Mouse (Mus musculus) urinary bladder, adult 18-20 months (tissue): ENCODE data around the gene Gm12830.

Experiments used
- DNase-seq, 2 experiments: peaks; one replicate each; pipeline ENCODE4 v3.0.0; 2022; ENCODE audit warnings: low spot score in 2 of 2, mixed read lengths in 2 of 2

The Gm12830 gene

DNA sequence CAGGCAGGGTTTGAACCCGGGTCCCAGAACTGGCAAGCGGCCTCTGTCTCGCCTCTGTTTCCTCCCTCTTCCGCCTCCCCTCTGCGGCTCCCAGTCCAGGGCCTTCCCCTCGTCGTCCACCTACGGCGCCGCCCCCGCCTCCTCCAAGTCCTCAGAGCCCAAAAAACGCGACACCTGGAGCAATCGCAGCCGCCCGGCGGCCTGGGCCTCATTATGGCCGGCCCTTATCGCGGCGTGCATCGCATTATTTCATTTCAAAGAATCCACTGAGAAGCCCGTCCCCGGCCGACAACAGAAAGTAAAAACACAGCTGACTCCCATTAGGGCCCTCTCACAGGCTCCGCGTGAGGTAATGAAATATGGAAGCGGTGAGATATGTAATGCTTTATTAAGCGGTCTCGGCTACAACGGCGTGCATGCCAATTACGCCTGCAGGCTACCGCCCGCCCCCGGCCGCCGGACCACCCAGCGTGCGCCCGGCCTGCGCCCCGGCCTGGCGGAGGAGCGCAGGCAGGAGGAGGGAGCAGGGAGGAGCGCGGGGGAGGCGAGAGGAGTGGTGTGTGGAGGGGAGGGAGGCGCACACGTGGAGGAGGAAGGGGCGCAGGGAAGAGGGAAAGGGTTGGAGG lies at the start of gene Gm12830:
TSS of gene Gm12830 (plus strand) at position 156 of the 626 bp plus-strand sequence.
- peak; percentile 31 to 58 for DNase-seq

DNA sequence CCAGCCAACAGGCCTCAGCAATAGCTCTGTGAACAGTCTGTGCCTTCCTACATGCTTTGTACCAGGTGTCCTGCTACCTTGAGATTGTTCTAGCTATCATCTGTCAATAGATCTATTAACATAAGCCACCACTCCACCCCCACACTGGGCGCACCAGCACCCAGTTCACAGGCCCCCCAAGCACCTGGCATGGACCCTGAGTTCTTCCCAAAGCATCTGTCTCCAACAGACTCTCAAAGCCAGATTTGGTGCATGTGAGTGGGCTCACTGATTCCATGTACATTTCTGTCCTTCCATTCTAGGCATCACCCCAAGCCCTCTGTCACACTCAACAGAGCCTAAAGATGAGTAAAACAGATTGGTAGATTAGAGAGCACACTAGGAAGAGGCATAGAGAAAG lies 48.2 kb upstream of the Gm12830 start:
- no peak for DNase-seq

DNA sequence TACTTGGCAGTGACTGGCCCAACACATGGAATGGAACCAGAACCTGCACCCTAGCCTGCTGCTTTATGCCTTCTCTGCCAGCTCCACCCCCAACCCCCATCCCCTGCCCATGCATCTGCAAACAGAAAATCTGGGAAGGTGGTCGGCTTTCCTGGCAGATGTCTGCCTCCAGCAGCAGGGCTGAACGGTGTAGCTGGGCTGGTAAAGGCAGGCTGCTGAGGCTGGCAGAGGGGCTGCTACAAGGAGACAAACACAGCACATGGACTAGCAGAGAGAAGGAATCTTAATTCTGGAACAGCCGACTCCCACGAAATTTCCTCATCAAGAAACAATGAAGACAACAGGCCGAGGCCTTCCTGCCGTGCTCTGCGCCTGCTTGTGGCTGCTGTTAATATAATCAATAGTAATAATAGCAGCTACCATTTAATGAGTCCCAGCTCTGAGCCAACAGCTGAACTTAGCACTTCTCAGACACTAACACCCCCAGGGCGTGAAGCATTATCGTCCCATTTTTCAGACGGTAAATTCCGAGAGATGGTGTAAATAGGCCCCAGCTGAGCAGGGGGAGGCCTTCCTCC lies 43.8 kb upstream of the Gm12830 start:
- no peak for DNase-seq

DNA sequence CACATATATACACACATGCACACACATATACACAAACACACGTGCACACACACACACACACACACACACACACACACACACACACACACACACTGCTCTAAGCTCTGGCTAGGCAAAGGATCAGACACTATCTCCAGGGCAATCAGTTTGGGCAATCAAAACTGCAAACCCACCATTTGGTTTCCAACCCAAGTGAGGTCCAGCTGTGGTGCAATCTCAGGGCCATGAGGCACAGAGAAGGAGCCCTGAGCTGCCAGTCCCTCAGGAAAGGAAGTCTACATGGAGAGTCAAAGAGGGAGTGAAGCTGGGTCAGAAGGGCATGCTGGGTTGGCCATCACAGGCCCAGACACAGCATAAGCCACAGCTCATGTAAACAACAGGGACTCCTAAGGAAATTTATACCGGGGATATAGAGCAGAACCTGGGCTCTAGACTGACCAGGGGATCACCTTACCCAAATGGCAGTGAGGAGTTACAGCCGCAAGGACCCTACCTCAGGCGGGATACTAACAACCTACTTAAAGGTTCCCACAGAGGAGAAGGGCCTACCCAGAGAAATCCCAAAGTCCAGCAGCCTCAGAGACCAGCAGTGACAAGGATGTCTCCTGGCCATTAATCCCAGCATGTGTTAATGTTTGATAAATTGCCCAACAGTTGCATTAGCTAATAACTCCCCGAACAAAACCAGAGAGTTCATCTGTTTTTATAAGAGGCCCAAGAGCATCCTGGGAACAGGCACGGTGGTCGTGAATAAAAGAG lies 42.6 kb upstream of the Gm12830 start:
- DNase-seq = no peak

DNA sequence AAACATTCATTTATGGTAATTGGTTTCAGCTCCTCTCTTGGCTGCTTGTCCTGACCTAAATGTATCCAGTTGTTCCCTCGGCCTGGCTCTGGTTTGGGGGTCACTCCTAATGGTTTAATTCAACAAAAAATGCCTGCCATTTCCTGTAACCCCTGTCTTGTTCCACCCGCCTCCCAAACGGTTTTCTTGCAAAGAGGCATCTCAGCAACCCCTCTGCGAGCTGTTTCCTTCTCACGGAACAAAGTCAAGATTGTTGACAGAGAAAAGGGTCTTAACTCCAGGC lies 42.1 kb upstream of the Gm12830 start:
- DNase-seq = no peak

DNA sequence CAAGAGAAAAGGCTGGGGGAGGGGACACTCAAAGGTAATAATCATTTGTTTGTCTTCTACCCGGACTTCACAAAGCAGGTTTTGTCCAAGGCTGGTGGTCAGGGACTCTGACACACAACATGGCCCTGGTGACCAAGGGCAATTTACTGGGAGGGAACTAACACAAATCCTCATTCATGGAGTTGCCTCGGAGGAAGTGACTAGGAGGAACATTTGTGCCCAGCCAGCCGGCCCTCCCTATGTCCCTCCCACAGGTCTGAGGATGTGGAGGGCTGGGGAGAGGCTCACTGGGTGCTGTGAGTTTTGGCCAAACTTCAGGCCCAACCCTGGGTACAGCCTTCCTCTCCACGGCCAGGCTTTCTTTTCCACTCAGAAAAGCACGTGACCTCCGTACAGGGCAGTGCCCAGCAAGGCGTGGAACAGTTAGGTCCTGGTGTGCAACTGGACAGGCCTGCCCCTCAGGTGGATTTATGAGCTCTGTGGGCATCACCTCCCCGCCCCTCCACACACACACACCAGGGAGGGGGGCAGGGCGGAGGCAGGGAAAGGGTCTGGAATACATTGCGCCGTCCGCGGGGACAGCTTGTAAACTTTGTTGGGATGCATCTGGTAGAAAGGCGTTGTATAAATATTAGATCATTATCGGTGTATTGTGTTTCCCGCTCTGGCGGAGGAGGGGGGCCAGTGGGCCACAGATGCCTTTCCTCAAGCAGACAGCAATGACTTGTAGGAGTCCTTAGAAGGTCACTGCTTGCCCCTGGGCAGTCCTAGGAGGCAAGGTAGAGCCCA lies 41.6 kb upstream of the Gm12830 start:
- DNase-seq = peak; percentile 6 to 41

DNA sequence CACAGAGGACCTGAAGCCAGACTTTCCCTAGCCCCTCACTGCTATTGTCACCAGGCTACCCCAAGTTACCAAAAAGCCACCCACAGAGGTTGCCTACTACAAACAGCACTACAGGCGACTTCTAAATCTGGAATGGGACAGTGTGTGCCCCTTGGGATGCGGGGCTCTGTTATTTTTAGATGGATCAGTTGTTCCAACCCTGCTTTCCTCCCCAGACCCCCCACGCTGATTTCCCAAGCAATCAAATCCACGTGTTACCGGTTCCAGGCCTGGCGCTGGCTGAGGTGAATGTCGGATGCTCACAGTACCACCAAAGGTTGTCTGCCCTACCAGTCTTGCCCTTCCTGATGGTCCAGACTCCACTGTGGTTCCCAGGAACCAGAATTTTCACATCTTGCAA lies 38.7 kb upstream of the Gm12830 start:
- DNase-seq = no peak

DNA sequence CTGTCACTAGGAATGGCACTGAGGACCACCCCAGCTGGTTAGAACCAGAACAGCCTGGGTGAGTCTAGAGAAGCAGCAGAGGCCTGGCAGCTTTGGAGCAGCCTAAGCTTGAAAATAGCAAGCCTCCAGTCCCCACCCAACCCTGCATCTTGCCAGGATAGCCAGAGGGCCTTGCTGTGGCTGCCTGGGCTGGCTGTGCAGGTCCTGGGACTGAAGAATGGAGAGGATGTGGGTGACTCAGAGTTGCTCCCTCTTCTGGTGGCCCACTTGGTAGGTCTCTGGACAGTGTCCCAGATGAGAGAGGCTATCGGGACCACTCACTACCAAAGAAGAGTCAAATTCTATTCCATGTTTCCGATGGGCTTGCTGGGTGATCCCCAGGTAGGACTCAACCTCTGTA lies 36.8 kb upstream of the Gm12830 start:
- no peak for DNase-seq

DNA sequence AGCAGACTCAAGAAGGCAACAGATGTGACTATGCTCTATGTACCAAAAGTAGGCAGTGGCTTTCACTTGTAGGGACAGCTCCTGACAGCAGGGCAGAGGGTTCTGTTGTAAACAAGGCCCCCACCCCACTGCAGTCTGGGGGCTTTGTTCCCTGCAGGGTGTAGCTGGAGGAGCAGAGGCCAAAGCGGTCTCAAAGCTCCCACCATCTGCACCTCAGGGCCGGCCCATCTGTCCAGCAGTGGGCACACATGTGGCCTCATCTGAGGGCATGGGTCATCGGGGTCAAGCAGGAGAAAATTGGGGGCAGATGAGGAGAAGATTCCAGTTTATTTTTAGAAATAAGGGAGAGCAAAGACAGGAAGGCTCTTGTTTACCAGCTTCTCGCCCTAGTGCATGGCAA lies 32.7 kb upstream of the Gm12830 start:
- no peak for DNase-seq

DNA sequence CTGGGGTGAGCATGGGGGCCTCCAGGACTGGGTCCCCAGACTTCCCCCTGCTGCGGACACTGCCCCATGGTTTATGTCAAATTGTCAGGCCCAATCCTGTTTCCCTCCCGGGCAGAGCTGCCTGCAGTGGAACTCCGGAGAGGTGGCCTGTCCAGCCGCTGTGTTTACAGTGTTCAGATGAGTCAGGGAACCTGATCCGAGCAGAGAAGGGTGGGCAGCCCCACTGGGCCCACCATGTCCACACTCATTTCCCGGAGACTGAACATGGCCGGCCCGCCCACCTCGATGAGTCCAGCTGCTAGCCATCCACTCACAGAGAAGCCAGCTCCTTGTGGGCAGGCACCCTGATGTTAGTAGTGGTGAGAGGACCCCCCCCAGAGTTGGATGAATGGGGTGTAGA lies 29.9 kb upstream of the Gm12830 start:
- no peak for DNase-seq

DNA sequence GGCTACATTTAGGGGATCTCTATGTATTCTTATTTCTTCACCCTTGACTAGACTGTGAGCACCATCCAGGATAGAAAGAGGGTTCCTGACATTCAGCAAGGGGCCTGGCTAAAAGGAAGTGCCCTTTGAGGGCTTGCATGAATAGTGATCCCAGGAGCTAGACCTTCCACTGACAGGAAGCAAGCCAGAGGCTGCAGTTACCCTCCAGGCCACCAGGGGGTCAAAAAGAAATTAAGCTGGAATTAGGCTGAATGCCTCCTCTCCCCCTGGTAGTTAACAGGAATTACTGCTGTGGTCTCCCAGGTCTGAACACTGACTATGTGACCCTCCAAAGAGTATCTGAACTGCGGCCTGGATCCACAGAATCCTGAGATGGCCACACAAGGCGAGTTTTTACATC lies 27.7 kb upstream of the Gm12830 start:
- DNase-seq = no peak

DNA sequence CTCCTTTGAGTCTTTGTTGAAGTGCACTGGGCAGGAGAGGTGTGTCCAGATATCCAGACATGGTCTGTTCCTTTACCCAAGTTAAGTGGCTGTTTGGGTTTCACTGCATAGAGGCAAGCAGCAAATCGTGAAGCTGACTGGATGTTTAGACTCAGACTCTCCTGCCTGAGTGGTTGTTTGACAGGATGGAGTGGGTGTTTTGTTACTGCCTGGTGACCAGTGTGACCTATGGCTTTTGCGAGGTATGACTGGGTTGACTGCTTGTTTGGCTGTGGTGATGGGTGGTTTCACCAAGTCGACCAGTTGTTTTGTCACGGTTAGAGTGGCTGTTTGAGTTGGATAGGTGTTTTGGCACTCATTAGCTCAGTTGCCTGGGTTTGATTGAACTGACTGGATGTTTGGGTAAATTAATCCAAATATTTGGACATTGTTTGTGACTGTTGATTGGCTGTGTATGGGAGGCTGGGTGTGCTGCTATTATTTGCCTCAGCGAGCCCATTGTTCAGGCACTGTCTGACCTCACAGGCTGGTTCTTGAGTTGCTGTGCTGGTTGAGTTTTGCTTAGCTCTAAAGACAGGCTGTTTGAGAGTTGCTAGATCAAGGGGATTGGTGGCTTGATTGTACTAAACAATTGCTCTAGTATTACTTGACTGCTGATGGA lies 24.1 kb upstream of the Gm12830 start:
- no peak for DNase-seq

DNA sequence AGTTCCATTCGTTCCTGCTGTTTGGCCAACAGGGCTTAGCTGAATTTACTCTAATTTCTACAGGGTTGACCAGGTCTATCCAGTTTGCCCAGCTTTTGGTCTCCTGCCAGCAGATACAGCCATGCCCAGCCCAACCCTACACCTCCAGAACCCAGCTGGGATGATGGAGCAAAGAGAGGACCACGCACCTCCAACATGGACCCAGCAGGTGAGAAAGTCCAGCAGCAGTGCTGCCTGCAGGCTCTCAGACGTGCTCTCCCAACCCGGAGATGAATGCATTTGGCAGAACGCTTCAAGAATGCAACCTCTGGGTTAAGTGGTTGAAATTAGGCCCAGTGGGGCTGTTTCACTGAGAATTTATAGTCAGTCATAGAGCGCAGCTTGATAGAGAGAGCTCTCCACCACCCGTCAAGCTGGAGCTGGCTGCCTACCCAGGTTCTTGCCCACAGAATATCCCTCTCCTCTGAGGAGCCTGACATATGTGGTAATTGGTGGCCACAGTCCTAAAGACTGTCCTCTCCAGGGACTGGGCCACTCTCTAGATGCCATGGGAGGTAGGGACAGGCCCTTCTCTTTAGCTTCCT lies 23.4 kb upstream of the Gm12830 start:
- no peak for DNase-seq

DNA sequence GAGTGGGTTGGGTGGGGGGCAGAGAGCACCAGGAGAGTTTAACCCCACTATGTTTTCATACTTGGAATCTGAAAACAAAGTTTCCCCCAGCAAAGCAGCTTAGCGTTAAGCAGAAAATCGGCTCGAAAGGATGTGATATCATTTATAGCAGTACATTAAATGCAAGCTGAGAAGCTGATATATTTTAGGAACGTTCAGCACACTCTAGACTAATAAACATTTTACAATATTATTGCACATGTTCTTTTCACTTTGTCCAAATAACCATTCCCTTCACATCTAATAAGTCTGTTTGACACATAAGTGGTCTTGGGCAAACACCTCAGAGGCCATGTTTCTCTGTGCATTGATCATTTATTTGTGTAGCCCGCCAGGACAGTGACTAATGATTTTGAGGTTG lies 17.4 kb upstream of the Gm12830 start:
- no peak for DNase-seq

DNA sequence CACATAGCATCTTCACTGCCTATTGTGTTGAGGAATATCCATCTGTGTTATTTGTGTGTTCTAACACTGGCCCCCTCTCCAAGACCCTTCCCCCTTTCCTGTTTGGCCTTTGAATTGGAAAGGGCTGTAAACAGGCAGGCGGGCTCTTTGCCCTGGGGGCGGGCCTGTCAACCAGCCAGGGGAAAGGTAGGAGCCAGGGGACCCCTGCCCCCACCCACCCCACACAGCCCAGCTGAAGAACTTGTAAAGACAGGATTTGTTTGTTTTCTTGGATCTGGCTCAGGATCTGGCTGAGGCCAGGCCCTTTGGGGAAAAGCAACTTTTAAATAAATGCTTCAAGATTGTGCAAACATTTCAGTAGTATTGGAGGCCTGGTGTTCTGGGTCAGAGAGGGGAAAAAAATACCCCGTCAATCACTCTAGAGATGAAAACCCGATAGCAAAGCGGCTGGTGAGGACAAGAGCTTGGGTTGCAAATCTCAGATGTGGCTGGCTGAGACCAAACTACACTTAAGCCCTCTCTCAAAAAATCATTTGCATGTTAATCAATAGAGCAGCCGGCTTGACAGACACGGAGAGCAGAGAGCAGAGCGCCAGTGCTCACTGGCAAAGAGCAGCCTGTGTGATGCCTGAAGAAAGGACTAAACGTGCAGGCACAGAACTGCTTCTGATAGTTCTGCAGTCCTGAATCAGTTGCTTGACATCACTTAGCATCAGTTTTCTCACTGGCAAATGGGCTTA lies 2.4 kb upstream of the Gm12830 start:
- no peak for DNase-seq

DNA sequence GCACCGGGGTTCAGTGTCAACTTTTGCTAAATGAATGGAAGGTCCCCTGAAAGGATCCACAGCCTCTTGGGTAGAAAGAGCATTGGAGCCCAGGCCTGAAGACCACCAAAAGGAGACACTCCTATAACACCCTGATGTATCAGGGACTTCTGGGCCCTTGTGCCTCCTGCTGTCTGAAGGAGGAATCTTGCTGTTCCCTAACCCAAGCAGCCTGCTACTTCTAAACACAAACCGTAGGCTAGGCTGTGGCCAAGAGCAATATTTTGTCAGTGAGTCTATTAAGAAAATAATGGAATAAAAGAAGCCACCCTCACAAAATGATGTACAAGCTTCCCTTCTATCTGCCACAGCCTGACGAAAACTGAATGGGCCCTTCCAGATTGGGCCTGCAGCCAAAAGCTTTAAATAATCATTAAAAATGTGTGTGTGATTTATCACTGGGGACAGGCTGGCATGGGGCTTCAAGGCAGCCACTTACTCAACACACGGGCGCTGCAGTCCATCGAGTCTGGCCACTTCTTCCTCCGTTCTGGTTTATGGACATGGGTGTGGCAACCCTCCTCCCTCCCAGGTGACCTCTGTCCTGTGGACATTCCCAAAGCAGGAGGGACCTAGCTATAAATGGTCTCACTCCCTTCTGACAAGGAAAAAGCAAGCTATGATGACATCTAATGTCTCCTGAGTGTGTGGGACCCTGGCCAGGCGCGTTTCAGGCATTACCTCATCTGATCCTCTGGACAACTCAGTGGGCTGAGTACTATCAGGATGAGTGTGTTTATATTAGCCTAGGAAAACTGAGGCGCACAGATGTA lies 13.5 kb downstream of the Gm12830 start:
- DNase-seq = peak; percentile 13 to 21

DNA sequence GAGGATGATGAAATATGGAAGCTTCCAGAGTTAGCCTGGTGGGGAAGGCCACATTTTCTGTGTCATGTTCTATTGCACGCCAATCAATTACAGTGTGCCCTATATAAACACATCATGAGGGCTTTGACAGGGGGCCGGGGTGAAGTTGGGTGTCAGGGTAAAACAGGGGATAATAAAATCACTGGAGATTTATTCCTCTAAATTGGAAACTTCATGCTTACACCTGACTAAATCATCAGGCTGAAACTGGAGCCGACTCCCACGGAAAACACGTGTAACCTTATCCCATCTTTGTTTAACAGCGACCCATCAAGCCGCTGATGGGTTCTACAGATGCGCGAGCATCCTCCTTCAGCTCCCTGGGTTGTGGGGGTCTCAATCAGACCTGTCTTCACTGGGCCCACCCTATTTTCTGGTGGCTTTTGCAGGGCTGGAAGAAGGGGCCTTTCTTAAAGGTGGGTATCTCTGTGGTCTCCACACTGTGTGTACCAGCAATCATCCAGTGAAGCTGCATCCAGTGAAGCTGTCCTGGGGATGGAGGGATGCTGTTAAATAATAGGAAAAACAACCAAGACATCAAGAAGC lies 19.9 kb downstream of the Gm12830 start:
- no peak for DNase-seq

DNA sequence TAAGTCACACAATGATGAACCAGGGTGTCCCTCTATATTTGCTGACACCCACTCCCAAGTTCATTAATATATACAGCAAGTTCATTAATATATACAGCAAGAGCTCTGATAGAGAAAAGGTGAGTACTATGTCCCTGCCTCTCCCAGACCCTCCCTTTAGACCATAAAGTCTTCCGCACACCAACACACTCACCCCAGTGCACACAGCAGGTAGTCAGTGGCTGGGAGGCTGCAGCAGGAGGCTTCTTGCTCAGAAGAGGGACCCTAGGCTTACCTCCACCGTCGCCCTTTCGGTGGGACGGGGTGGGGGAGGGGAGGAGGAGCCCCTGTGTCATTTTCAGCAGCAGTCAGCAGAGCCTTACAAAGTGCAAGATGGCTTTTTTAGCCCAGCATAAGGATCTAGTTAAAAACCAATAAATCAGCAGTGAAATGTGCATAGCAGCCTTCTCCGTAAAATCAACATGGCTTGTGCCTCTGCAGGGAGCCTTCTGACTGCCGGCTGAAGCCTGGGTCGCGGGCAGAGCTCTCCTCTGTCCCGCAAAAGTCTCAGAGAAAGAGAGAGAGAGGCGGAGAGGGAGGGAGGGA lies 20.9 kb downstream of the Gm12830 start:
- no peak for DNase-seq

DNA sequence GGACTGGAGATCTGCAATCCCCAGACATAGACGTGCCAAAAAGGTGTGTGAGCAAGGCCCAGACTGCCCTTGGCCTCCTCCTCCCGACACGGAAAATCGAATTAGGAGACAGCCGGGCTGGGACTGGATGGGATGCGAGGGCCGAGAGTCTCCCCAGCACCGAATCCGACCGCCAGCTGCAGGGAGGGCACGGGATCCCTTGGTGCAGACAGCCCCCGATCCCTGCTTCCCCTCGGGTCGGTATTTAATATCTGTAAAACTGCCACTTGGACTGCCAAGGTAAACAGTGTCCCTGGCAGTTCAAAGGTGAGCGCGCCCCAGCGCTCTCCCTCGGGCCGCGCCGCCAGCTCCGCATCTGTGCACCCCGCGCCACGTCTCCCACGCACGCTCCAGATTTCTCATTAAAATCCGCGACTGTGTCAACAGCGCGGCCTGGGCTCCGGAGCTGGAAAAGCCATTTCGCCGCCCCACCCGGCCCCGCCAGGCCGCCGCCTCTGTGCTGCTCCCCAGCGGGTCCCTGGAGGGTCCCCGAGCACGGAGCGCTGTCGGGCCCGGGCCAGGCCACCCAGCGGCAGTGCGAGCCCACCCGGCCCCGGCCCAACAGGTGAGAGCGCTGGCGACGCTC lies 21.7 kb downstream of the Gm12830 start:
- DNase-seq = no peak
